Mouse (Mus musculus) neural tube, embryonic 13.5 days (tissue): ENCODE measurements around the gene Mylk4. TPM values are rescaled to one million over a fixed set of nuclear protein-coding genes. Genes with fewer than 3 reads are reported as not detected.

ENCODE experiments used
- ATAC-seq: fragments of 200-750 bp; cut with Nextera tagmentation; 2 replicates; pipeline ENCODE4 v1.8.0; 2017; ENCODE audit warnings: low read depth, mild to moderate bottlenecking, moderate TSS enrichment, moderate library complexity
- H3K27ac ChIP-seq: fragments of 300-500 bp; sonication (generic); replicated peaks from 2 replicates; pipeline ENCODE4 v1.5.1; 2015; ENCODE audit warnings: moderate library complexity, mild to moderate bottlenecking, inconsistent platforms
- H3K27me3 ChIP-seq: fragments of 300-500 bp; sonication (generic); 2 replicates; pipeline ENCODE4 v1.6.1; 2015; ENCODE audit warnings: mild to moderate bottlenecking, inconsistent platforms
- H3K36me3 ChIP-seq: fragments of 300-500 bp; sonication (generic); 2 replicates; pipeline ENCODE4 v1.6.1; 2015; ENCODE audit warnings: mild to moderate bottlenecking, inconsistent platforms
- H3K4me1 ChIP-seq: fragments of 300-500 bp; sonication (generic); replicated peaks from 2 replicates; pipeline ENCODE4 v1.6.1; 2015; ENCODE audit warnings: inconsistent platforms
- H3K4me2 ChIP-seq: fragments of 300-500 bp; sonication (generic); 2 replicates; pipeline ENCODE4 v1.6.1; 2015; ENCODE audit warnings: inconsistent platforms, mild to moderate bottlenecking, moderate library complexity
- H3K4me3 ChIP-seq: fragments of 300-500 bp; sonication (generic); 2 replicates; pipeline ENCODE4 v1.5.1; 2015; ENCODE audit warnings: mild to moderate bottlenecking, inconsistent platforms
- H3K9ac ChIP-seq: fragments of 300-500 bp; sonication (generic); 2 replicates; pipeline ENCODE4 v1.6.1; 2015; ENCODE audit warnings: moderate library complexity, mild to moderate bottlenecking, inconsistent platforms
- H3K9me3 ChIP-seq: fragments of 300-500 bp; sonication (generic); 2 replicates; pipeline ENCODE4 v1.6.1; 2016; ENCODE audit warnings: inconsistent platforms
- WGBS: fragments of 180-500 bp; shearing (Covaris S2); methylation state at CpG from one replicate; pipeline ENCODE4 v1.1.7; 2015; 5-methylcytosine and 5-hydroxymethylcytosine counted together
- polyA plus RNA-seq: library from polyadenylated mRNA; unstranded; fragments of >200 nt; fragmentation: Nextera tagmentation; extraction: Ambion mirVana; gene quantifications from 2 replicates; pipeline ENCODE4 v1.2.1, GENCODE M21; 2015

The Mylk4 gene
- polyA plus RNA-seq, result 0.10 and 1.1 TPM in 2 replicates

DNA sequence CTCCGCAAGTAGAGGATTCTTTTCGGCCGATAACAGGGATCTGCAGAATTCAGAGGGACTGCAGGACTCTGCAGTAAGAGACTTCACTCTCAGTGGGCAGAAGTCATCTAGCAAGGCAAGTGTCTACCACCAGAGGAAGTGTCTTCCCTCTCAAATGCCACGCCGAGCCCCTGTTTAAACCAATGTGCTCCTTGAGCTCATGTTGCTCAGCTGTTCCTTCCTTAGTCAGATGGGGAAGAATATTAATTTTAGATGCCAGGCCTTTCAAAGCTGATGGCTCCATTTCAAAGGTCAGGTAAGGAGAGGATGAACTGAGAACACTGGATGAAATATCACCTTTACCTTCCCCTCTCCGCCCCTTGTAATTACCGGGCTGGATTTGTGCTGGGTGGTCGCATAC is at the start of gene Mylk4:
Gene Mylk4, minus strand, starts transcription at position 139 of the 400 bp plus-strand sequence.
- H3K9me3 ChIP-seq, result no peaks in the 10 kb centered on the region
- H3K4me2 ChIP-seq, result no peak within 1 kb of the TSS
- H3K4me1 ChIP-seq, result no peaks in the 10 kb centered on the region
- no peak within 1 kb of the TSS for H3K27ac ChIP-seq
- H3K4me3 ChIP-seq, result no peak within 1 kb of the TSS
- H3K9ac ChIP-seq, result no peak within 1 kb of the TSS
- no peak for ATAC-seq
- H3K36me3 ChIP-seq, result no peaks in the 10 kb centered on the region
- no peaks in the 10 kb centered on the region for H3K27me3 ChIP-seq
- WGBS, result 89% methylated on average over 8 of the region's 8 CpGs

DNA sequence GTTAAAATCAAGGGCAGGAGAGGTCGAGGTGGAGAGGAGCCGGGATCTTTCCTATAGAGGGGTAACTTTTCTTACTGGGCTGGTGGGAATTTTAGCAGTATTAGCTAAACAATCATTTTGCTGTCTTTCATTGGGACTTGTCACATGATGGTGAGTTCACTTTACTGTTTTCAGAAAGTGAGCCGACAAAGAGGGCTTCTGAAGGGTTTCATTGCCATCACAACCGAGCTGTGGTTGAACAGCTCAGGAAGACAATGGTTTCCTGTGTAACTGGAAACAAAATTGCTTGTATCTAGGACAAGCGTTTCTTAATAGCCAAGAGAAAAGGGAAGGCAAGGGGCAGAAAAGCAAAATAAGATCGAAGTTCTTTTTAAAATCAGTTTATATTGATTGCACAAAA is 49.5 kb upstream of the Mylk4 start:
- H3K4me3 ChIP-seq, result no peak overlapping the region
- no peaks in the 10 kb centered on the region for H3K27me3 ChIP-seq
- WGBS, result 73% methylated on average over 6 of the region's 6 CpGs
- no peak overlapping the region for H3K27ac ChIP-seq
- H3K4me1 ChIP-seq, result peaks cover 14% of the 10 kb centered on the region; the same call in 1 of the 2 replicates
- H3K9ac ChIP-seq, result no peak overlapping the region
- no peaks in the 10 kb centered on the region for H3K36me3 ChIP-seq
- H3K9me3 ChIP-seq, result no peaks in the 10 kb centered on the region
- no peak overlapping the region for H3K4me2 ChIP-seq
- ATAC-seq, result no peak

DNA sequence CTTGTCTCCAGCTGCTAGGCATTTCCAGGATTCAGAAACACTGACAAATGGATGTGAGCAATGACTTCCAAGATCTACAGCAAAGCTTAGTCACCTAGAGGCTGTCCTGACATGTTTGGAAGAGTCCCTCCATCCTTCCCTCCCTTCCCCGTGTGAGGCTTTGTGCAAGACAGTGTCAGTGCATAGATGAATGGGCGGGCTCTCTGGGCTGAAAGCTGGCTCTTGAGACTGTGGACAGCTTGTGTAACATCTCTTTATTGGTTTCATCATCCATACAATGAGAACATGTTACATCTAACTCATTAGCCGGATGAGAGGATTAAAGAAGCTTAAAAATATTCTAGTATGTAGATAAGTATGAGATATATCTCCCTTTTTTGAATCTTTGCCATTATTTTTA is 49.0 kb upstream of the Mylk4 start:
- Histone ChIP-seq H3K36me3 (no peaks in the 10 kb centered on the region), H3K4me3 (no peak overlapping the region), H3K9ac (no peak overlapping the region), H3K27ac (no peak overlapping the region), H3K4me1 (peaks cover 14% of the 10 kb centered on the region; the same call in 1 of the 2 replicates), H3K9me3 (no peaks in the 10 kb centered on the region), H3K4me2 (no peak overlapping the region), H3K27me3 (no peaks in the 10 kb centered on the region)
- WGBS, result 75% methylated on average over 3 of the region's 3 CpGs
- ATAC-seq, result no peak

DNA sequence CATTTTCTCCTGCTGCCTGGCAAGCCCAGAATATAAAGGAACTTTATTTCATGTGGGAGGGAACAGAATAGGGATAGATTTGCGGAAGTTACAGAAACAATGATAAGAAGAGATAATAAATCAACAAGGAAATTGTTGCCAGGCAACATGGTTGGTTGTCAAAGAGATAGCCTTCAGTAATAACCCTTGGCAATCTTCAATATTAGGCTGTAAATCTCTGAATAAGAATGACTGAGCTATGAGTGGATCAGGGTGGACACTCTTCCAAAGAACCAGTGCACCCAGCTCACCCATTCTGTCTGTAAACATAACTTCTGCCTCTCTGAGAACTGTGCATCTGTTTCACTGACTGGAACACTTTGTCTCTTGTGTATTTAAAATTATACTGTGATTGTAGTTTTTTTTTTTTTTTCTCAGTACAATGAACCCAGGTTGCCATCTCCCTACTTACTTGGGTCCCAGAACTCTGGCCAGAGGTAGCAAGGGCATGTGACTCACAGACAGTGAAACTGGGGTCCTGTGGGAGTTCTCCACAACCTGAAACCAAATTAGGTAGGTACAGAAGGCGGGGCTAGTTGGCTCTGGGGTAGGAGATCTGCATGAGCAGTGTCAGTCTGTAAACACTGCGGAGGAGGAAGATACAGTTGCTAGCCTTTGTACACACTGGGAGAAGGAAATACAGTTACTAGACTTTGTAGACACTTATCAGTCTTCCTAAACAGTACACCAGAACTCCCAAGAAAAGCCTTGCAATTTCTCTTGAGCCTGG is 47.9 kb upstream of the Mylk4 start:
- H3K9me3 ChIP-seq, result no peaks in the 10 kb centered on the region
- H3K4me2 ChIP-seq, result no peak overlapping the region
- no peaks in the 10 kb centered on the region for H3K36me3 ChIP-seq
- H3K27ac ChIP-seq, result no peak overlapping the region
- H3K4me3 ChIP-seq, result no peak overlapping the region
- H3K9ac ChIP-seq, result no peak overlapping the region
- no peaks in the 10 kb centered on the region for H3K27me3 ChIP-seq
- H3K4me1 ChIP-seq, result peaks cover 14% of the 10 kb centered on the region; the same call in 1 of the 2 replicates
- 70% methylated on average over 3 of the region's 3 CpGs for WGBS
- no peak for ATAC-seq

DNA sequence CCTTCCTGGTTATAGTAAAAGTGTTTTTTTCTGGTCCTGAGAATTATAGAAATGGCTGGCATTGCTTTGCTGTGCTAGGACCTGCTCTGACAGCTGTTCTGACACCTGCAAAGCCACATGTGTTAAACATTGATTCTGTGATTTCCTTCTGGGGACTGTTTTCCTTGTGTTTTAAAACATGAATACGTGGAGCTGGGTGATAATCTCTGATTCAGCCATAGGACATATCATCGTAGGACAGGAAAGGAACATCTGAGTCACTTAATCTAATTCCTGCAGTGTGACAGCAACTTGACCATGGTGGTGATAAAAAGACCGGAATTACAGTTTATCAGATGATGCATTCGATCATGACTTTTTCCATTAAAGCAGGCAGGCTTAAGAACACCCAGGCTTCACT is 45.1 kb upstream of the Mylk4 start:
- H3K9me3 ChIP-seq, result no peaks in the 10 kb centered on the region
- peaks cover 14% of the 10 kb centered on the region; the same call in 1 of the 2 replicates for H3K4me1 ChIP-seq
- no peak overlapping the region for H3K27ac ChIP-seq
- no peak overlapping the region for H3K9ac ChIP-seq
- H3K36me3 ChIP-seq, result no peaks in the 10 kb centered on the region
- WGBS, result 89% methylated on average over 4 of the region's 4 CpGs
- H3K27me3 ChIP-seq, result no peaks in the 10 kb centered on the region
- H3K4me2 ChIP-seq, result no peak overlapping the region
- no peak overlapping the region for H3K4me3 ChIP-seq
- no peak for ATAC-seq

DNA sequence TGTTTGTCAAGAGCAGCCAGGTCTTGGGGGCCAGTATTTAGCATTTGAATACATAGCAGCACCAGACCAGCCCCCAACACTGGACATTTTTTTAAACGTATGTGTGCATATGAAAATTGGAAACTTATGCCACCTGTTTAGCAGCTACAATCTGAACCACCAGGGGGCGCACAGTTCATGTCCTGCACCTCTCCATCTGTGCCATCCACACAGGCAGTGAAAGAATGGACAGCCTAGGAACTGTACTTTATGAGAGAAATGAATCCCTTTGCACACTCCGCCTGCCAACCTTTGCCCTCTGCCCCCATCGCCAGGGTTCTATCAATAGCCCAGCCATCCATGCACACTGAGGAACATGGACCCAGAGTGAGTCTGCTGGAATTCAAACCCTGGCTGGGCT is 44.2 kb upstream of the Mylk4 start:
- no peak overlapping the region for H3K27ac ChIP-seq
- no peak overlapping the region for H3K4me3 ChIP-seq
- H3K4me2 ChIP-seq, result no peak overlapping the region
- H3K27me3 ChIP-seq, result no peaks in the 10 kb centered on the region
- H3K9me3 ChIP-seq, result no peaks in the 10 kb centered on the region
- no peak for ATAC-seq
- peaks cover 6% of the 10 kb centered on the region for H3K36me3 ChIP-seq
- WGBS, result 68% methylated on average over 4 of the region's 4 CpGs
- peaks cover 14% of the 10 kb centered on the region; the same call in 1 of the 2 replicates for H3K4me1 ChIP-seq
- no peak overlapping the region for H3K9ac ChIP-seq

DNA sequence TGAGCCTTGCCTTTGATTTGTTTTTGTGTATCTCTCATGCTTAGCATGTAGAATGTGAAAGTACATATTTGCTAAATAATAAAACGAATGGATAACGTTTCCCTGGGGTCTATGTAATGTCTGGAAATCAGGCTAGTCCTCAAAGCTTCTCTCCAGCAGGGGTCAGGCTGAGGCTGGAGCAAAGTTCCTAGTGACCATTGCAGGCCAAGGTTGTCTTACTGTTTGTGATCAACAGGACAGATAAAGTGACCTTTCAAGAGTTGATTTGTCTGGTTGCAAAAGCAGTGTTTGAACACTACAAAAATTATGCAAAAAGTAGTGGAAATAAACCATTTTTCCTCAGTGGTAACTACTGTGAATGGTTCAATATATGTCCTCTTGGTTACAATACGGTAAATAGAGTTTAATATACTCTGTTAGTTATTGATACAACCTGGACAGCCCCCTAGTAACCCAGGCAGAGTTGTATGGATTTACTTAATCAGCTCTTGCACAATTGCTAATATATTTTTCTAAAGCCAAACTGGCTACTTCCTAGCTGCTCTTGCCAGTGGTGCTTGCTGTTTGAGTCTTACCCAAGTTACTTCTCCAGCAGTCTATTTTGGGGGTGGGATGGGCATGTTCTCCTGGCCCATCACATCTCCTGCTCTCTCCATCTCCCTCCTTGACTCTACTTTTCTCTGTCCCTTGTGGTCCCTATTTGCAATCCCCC is 43.5 kb upstream of the Mylk4 start:
- no peak for ATAC-seq
- WGBS, result 82% methylated on average over 3 of the region's 3 CpGs
- no peak overlapping the region for H3K9ac ChIP-seq
- peaks cover 11% of the 10 kb centered on the region for H3K36me3 ChIP-seq
- no peak overlapping the region for H3K4me2 ChIP-seq
- no peaks in the 10 kb centered on the region for H3K9me3 ChIP-seq
- H3K27ac ChIP-seq, result no peak overlapping the region
- H3K4me3 ChIP-seq, result no peak overlapping the region
- no peaks in the 10 kb centered on the region for H3K27me3 ChIP-seq
- peaks cover 11% of the 10 kb centered on the region; the same call in 1 of the 2 replicates for H3K4me1 ChIP-seq

DNA sequence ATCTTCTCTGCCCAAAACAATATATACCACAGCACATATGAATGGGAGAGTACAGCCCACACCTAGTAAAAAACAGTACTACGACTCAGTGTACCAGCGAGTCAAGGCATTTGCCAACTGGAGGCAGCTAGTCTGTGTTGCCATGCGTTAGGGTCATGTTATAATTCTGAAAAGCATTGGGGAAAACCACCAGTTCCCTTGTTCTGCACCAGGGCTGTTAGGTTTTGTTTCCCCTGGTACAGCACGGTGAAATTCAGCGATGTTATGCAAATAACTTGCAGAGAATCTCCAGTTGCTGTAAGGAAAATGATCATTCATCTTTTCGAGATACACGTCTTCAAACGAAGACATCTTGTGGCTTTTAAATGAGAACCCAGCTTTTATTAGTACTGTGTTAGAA is 41.8 kb upstream of the Mylk4 start:
- no peak overlapping the region for H3K4me2 ChIP-seq
- no peaks in the 10 kb centered on the region for H3K4me1 ChIP-seq
- WGBS, result 90% methylated on average over 8 of the region's 8 CpGs

DNA sequence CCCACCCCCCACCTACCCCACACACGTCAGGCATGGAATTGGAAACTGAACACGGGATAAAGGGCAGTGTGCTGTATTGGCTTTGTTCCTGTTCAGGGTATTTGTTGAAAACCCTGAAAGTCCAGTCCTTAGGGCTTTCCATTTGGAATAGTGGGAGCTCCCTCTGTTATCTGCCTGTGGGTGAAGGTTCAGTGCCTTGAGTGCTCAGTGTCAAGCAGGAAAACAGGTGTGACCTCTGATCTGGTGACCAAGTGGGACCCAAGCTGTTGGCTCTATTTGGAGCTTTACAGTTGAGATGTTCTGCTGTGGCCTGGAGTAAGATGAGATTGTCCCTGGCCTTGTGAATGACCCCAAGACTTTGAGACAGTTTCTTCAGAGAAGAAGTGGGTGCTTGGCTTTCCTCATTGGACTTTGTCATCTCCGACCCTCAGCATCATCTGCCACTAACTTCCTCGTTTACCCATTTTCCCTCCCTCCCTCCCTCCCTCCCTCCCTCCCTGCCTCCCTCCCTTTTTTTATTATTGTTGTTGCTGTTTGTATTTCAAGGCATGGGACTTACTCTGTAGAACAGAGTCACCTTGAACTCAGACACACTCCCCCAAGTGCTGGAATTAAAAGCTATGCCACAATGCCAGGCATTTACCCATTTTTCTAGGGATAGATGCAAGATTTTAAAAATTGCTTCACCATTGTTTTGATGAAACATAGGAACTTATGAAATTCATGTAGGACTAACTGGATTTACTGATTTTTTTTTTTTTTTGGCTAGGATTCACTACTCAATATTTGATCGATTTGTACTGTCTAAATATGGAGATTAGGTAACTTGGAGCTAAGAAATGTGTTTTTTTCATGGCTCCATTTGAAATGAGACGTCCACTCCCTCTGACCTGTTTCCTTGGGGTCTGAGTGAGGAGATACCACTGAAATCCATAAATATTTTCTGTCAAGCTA is 40.9 kb upstream of the Mylk4 start:
- no peak for ATAC-seq
- Histone ChIP-seq H3K4me2 (no peak overlapping the region), H3K36me3 (peaks cover 36% of the 10 kb centered on the region), H3K4me3 (no peak overlapping the region), H3K9ac (no peak overlapping the region), H3K27me3 (no peaks in the 10 kb centered on the region), H3K4me1 (no peaks in the 10 kb centered on the region), H3K27ac (no peak overlapping the region), H3K9me3 (no peaks in the 10 kb centered on the region)
- 78% methylated on average over 6 of the region's 6 CpGs for WGBS

More for the DNA sequence above, 41.8 kb upstream of the Mylk4 start:
- Histone ChIP-seq H3K27ac (no peak overlapping the region), H3K36me3 (peaks cover 27% of the 10 kb centered on the region), H3K27me3 (no peaks in the 10 kb centered on the region), H3K4me3 (no peak overlapping the region), H3K9ac (no peak overlapping the region), H3K9me3 (no peaks in the 10 kb centered on the region)
- no peak for ATAC-seq

DNA sequence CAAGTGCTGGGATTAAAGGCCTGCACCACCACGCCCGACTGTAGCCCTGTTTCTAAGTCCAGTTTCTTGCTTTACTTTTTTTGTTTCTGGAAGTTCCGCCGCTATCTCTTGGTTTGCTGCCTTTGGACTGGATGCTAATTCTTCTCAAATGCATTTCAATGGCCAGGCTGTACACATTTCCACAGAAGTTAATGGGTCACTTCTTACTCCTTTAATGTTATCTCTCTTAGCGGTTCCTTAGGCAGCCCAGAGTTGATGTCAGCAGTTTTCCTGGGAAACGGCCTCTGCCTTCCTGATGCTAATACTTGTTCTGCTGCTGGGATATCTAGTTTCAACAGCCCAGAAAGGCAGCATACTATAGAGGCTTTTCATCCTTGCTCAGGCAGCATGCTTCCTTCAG is 39.4 kb upstream of the Mylk4 start:
- 92% methylated on average over 6 of the region's 6 CpGs for WGBS

DNA sequence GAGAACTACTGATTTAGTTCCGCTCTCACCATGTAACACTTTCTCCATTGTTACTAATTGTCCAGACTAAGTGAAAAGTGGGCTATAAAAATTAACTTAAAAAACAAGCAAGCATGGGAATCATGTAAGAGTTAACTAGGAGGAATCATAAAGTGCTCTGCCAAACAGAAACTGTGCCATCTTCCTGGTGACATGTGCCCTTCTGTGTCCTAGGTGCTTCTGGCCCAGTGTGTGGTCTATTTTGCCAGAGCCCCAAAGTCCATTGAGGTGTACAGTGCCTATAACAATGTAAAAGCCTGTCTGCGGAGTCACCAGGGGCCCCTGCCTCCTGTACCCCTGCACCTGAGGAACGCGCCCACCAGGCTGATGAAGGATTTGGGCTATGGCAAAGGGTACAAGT is 37.9 kb upstream of the Mylk4 start:
- H3K9me3 ChIP-seq, result no peaks in the 10 kb centered on the region
- 92% methylated on average over 4 of the region's 4 CpGs for WGBS
- no peak overlapping the region for H3K4me3 ChIP-seq
- H3K27me3 ChIP-seq, result no peaks in the 10 kb centered on the region
- H3K4me2 ChIP-seq, result no peak overlapping the region
- H3K36me3 ChIP-seq, result peaks cover 63% of the 10 kb centered on the region
- ATAC-seq, result no peak
- no peaks in the 10 kb centered on the region for H3K4me1 ChIP-seq
- no peak overlapping the region for H3K27ac ChIP-seq
- no peak overlapping the region for H3K9ac ChIP-seq

More for the DNA sequence above, 39.4 kb upstream of the Mylk4 start:
- Histone ChIP-seq H3K27ac (no peak overlapping the region), H3K4me1 (no peaks in the 10 kb centered on the region), H3K27me3 (no peaks in the 10 kb centered on the region), H3K4me3 (no peak overlapping the region), H3K9ac (no peak overlapping the region), H3K36me3 (peaks cover 50% of the 10 kb centered on the region), H3K4me2 (no peak overlapping the region), H3K9me3 (no peaks in the 10 kb centered on the region)
- ATAC-seq, result no peak

DNA sequence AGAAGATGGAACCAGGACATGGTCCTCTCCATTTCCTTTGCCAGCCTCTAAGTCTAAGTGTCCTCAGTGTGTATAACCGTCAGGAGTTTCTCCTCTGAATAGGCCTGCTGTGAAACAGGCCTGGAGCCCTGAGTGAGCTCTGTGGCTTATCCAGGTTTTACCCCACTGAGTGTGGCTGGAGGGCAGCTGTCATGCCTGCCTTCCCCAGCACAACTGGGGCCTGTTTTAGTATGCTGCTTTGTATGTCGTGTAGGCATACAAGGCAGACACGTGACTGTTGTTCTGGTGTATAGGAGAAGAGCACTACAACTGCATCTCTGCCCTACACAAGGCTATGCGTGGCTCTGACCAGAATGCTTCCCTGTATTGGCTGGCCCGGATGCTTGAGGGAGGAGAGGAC is 36.2 kb upstream of the Mylk4 start:
- Histone ChIP-seq H3K9me3 (no peaks in the 10 kb centered on the region), H3K27ac (no peak overlapping the region), H3K27me3 (no peaks in the 10 kb centered on the region), H3K4me2 (no peak overlapping the region), H3K4me1 (no peaks in the 10 kb centered on the region), H3K36me3 (peaks cover 70% of the 10 kb centered on the region), H3K4me3 (no peak overlapping the region), H3K9ac (no peak overlapping the region)
- ATAC-seq, result no peak
- WGBS, result 94% methylated on average over 5 of the region's 5 CpGs
